In the genomic region with DNA sequence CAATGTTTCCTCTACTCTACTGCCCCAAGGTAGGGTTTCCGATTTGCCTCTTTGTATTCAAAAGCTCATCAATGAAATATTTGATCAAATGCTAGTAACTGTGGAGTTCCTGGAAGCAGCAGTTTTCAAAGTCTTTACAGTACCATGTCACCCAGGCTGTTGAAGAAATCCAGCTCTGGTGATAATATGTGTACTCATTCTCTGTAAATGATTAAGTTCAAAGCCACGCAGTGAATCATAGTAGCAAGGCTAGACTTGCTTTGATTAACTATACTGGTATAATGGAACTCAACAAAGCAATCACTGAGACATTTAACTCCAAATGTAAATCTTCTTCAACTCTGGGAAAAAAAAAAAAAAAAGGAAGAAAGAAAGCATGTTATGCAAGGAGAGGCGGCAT, we compare ENCODE assay signal across 22 mouse cellular contexts.
DNase-seq lines count a peak whose midpoint lies in the region; ATAC-seq and TF ChIP-seq lines count a peak whose summit lies in the region.
"Had no signal": no experiment of that assay in that cellular context is flagged by ENCODE, and none has a peak within 500 bp of the region (broad histone marks: within the 10 kb centered on the region; RNA-seq: fewer than 3 reads in every experiment).

No protein-coding gene starts in this region.

- ATAC-seq in intestine, postnatal 0 days = peak; percentile 59; the same call in 1 of the 2 replicates
- no peak for ATAC-seq in intestine, embryonic 15.5 days
- 0 out of 2 replicates have a peak, but pooled peaks have one; percentile 10 for ATAC-seq in embryonic facial prominence, embryonic 12.5 days (ENCODE audit: insufficient number of reproducible peaks, insufficient read depth, low FRiP score, low TSS enrichment)
- ATAC-seq in stomach, postnatal 0 days (ENCODE audit: low FRiP score, low TSS enrichment) = peak; percentile 60; the same call in 1 of the 2 replicates
- ATAC-seq in liver, postnatal 0 days = no peak
- ATAC-seq: activated CD4-positive, CD25-positive, alpha-beta regulatory T cell, adult 4 months; forebrain, embryonic 14.5 days; forebrain, embryonic 16.5 days had no signal

- no peak for DNase-seq in stomach, postnatal 0 days (ENCODE audit: low spot score)
- no peak for DNase-seq in adipocyte (ENCODE audit: low spot score)
- DNase-seq in liver, postnatal 0 days = no peak
- DNase-seq: adrenal gland, adult 2 months; adrenal gland, postnatal 10 days; adrenal gland, postnatal 36 days; cerebellum, adult 11-12 months; cerebellum, adult 2 months; cerebellum, adult 9-10 months; cerebellum, postnatal 10 days; cerebellum, postnatal 25 days had no signal

- no peaks in the 10 kb centered on the region for H3K9me3 ChIP-seq in intestine, postnatal 0 days (ENCODE audit: control insufficient read depth)
- H3K9me3 ChIP-seq in intestine, embryonic 15.5 days = no peaks in the 10 kb centered on the region
- H3K9me3 ChIP-seq in embryonic facial prominence, embryonic 12.5 days = no peaks in the 10 kb centered on the region
- H3K9me3 ChIP-seq in stomach, postnatal 0 days (ENCODE audit: control insufficient read depth, low read length) = no peaks in the 10 kb centered on the region
- no peaks in the 10 kb centered on the region for H3K9me3 ChIP-seq in liver, postnatal 0 days (ENCODE audit: low read length)
- H3K9me3 ChIP-seq: embryonic facial prominence, embryonic 15.5 days; forebrain, embryonic 10.5 days; forebrain, embryonic 12.5 days had no signal

- H3K36me3 ChIP-seq in intestine, postnatal 0 days (ENCODE audit: control insufficient read depth, insufficient read depth) = no peaks in the 10 kb centered on the region
- no peaks in the 10 kb centered on the region for H3K36me3 ChIP-seq in intestine, embryonic 15.5 days
- no peaks in the 10 kb centered on the region for H3K36me3 ChIP-seq in embryonic facial prominence, embryonic 12.5 days
- H3K36me3 ChIP-seq in stomach, postnatal 0 days (ENCODE audit: control insufficient read depth, insufficient read depth, low read length) = no peaks in the 10 kb centered on the region
- H3K36me3 ChIP-seq in liver, postnatal 0 days (replicated peaks; ENCODE audit: insufficient read depth, low read length) = no peaks in the 10 kb centered on the region
- H3K36me3 ChIP-seq: embryonic facial prominence, embryonic 13.5 days; embryonic facial prominence, embryonic 15.5 days; forebrain, embryonic 10.5 days; forebrain, embryonic 12.5 days had no signal

- TF ChIP-seq EP300 in stomach, postnatal 0 days (optimal IDR thresholded peaks at IDR 0.05) = peak; percentile 90
- TF ChIP-seq EP300 in liver, postnatal 0 days (IDR thresholded peaks at IDR 0.05; ENCODE audit: low read depth) = no peak

- no peak overlapping the region for H3K4me2 ChIP-seq in intestine, postnatal 0 days (replicated peaks; ENCODE audit: low read depth)
- H3K4me2 ChIP-seq in intestine, embryonic 15.5 days (replicated peaks) = no peak overlapping the region
- H3K4me2 ChIP-seq in embryonic facial prominence, embryonic 12.5 days (replicated peaks) = no peak overlapping the region
- no peak overlapping the region for H3K4me2 ChIP-seq in stomach, postnatal 0 days (replicated peaks; ENCODE audit: low read depth)
- no peak overlapping the region for H3K4me2 ChIP-seq in liver, postnatal 0 days (ENCODE audit: low read depth, low read length)
- H3K4me2 ChIP-seq: embryonic facial prominence, embryonic 13.5 days; embryonic facial prominence, embryonic 15.5 days; forebrain, embryonic 12.5 days had no signal

- H3K27me3 ChIP-seq in intestine, postnatal 0 days (replicated peaks; ENCODE audit: control insufficient read depth, insufficient read depth, low read length) = no peaks in the 10 kb centered on the region
- H3K27me3 ChIP-seq in intestine, embryonic 15.5 days (replicated peaks) = no peaks in the 10 kb centered on the region
- H3K27me3 ChIP-seq in embryonic facial prominence, embryonic 12.5 days = no peaks in the 10 kb centered on the region
- no peaks in the 10 kb centered on the region for H3K27me3 ChIP-seq in stomach, postnatal 0 days (ENCODE audit: control insufficient read depth, insufficient read depth, low read length)
- H3K27me3 ChIP-seq in liver, postnatal 0 days (ENCODE audit: insufficient read depth, low read length) = no peaks in the 10 kb centered on the region
- H3K27me3 ChIP-seq: embryonic facial prominence, embryonic 13.5 days; embryonic facial prominence, embryonic 15.5 days; forebrain, embryonic 12.5 days had no signal

- H3K27ac ChIP-seq in intestine, postnatal 0 days (ENCODE audit: low read depth, low read length) = no peak overlapping the region
- H3K27ac ChIP-seq in intestine, embryonic 15.5 days = no peak overlapping the region
- no peak overlapping the region for H3K27ac ChIP-seq in embryonic facial prominence, embryonic 12.5 days
- no peak overlapping the region for H3K27ac ChIP-seq in stomach, postnatal 0 days (replicated peaks)
- H3K27ac ChIP-seq in liver, postnatal 0 days (ENCODE audit: low read depth) = no peak overlapping the region
- H3K27ac ChIP-seq: embryonic facial prominence, embryonic 13.5 days; embryonic facial prominence, embryonic 15.5 days; forebrain, embryonic 10.5 days; forebrain, embryonic 12.5 days had no signal

- WGBS in intestine, postnatal 0 days = 57% methylated on average over 3 of the region's 3 CpGs
- 67% methylated on average over 3 of the region's 3 CpGs for whole genome bisulfite sequencing in intestine, embryonic 15.5 days
- 58% methylated on average over 3 of the region's 3 CpGs for WGBS in embryonic facial prominence, embryonic 12.5 days
- 66% methylated on average over 3 of the region's 3 CpGs for WGBS in stomach, postnatal 0 days
- WGBS in liver, postnatal 0 days (ENCODE audit: insufficient replicate concordance) = 82% methylated on average over 3 of the region's 3 CpGs

- no peak overlapping the region for H3K4me3 ChIP-seq in intestine, postnatal 0 days (ENCODE audit: low read depth, low read length)
- no peak overlapping the region for H3K4me3 ChIP-seq in intestine, embryonic 15.5 days (replicated peaks)
- H3K4me3 ChIP-seq in embryonic facial prominence, embryonic 12.5 days = no peak overlapping the region
- no peak overlapping the region for H3K4me3 ChIP-seq in stomach, postnatal 0 days (ENCODE audit: low read depth, low read length)
- H3K4me3 ChIP-seq in liver, postnatal 0 days (ENCODE audit: low read depth, low read length) = no peak overlapping the region
- H3K4me3 ChIP-seq: embryonic facial prominence, embryonic 13.5 days; embryonic facial prominence, embryonic 15.5 days; erythroblast, embryonic 14.5 days; forebrain, embryonic 10.5 days; forebrain, embryonic 12.5 days had no signal

- H3K4me1 ChIP-seq in intestine, postnatal 0 days (replicated peaks; ENCODE audit: control insufficient read depth, insufficient read depth, low read length) = no peaks in the 10 kb centered on the region
- no peaks in the 10 kb centered on the region for H3K4me1 ChIP-seq in intestine, embryonic 15.5 days (replicated peaks)
- H3K4me1 ChIP-seq in embryonic facial prominence, embryonic 12.5 days = no peaks in the 10 kb centered on the region
- H3K4me1 ChIP-seq in stomach, postnatal 0 days (replicated peaks; ENCODE audit: control insufficient read depth, insufficient read depth) = no peaks in the 10 kb centered on the region
- no peaks in the 10 kb centered on the region for H3K4me1 ChIP-seq in liver, postnatal 0 days (ENCODE audit: insufficient read depth)
- H3K4me1 ChIP-seq: forebrain, embryonic 10.5 days; forebrain, embryonic 12.5 days had no signal

- no peak overlapping the region for H3K9ac ChIP-seq in intestine, postnatal 0 days (ENCODE audit: low read depth, low read length)
- H3K9ac ChIP-seq in intestine, embryonic 15.5 days = no peak overlapping the region
- H3K9ac ChIP-seq in embryonic facial prominence, embryonic 12.5 days = no peak overlapping the region
- no peak overlapping the region for H3K9ac ChIP-seq in stomach, postnatal 0 days (ENCODE audit: low read length)
- H3K9ac ChIP-seq in liver, postnatal 0 days (replicated peaks) = no peak overlapping the region
- H3K9ac ChIP-seq: embryonic facial prominence, embryonic 13.5 days; embryonic facial prominence, embryonic 15.5 days; forebrain, embryonic 12.5 days had no signal

- no peak for TF ChIP-seq CTCF in intestine, postnatal 0 days (IDR thresholded peaks at IDR 0.05; ENCODE audit: low read depth)
- no peak for TF ChIP-seq CTCF in stomach, postnatal 0 days (IDR thresholded peaks at IDR 0.05; ENCODE audit: low read depth)
- no peak for TF ChIP-seq CTCF in liver, postnatal 0 days (IDR thresholded peaks at IDR 0.05; ENCODE audit: low read depth)

Comparison
In these comparisons a context has a peak if more than half of its experiments do, and no peak if none do; other contexts are left out.
1. ATAC-seq: peak in intestine, postnatal 0 days (single experiment), embryonic facial prominence, embryonic 12.5 days (single experiment) and stomach, postnatal 0 days (single experiment); none in intestine, embryonic 15.5 days (single experiment) and liver, postnatal 0 days (single experiment).